Mouse (Mus musculus) stomach, embryonic 14.5 days (tissue): ENCODE data around the gene St6galnac3. TPM values are rescaled to one million over a fixed set of nuclear protein-coding genes. Genes with fewer than 3 reads are reported as not detected.
A peak's percentile ranks its signal among the peaks of the same experiment; 100 is the strongest.

ENCODE experiments used
- ATAC-seq: fragments of 200-750 bp; cut with Nextera tagmentation; 2 replicates; pipeline ENCODE4 v1.8.0; 2017; ENCODE audit warnings: low read depth, moderate TSS enrichment; ENCODE audit not compliant: insufficient number of reproducible peaks, insufficient read depth, low FRiP score
- H3K27ac ChIP-seq: fragments of 300-500 bp; sonication (generic); 2 replicates; pipeline ENCODE4 v1.5.1; 2014; ENCODE audit warnings: mild to moderate bottlenecking, low read length, moderate library complexity, mixed read lengths
- H3K27me3 ChIP-seq: fragments of 300-500 bp; sonication (generic); 2 replicates; pipeline ENCODE4 v1.6.1; 2014; ENCODE audit warnings: low read length, control low read depth, mixed read lengths; ENCODE audit not compliant: control insufficient read depth, insufficient read depth
- H3K36me3 ChIP-seq: fragments of 300-500 bp; sonication (generic); 2 replicates; pipeline ENCODE4 v1.6.1; 2014; ENCODE audit warnings: mild to moderate bottlenecking, control low read depth, low read length, moderate library complexity, mixed read lengths; ENCODE audit not compliant: control insufficient read depth, insufficient read depth
- H3K4me1 ChIP-seq: fragments of 300-500 bp; sonication (generic); 2 replicates; pipeline ENCODE4 v1.6.1; 2014; ENCODE audit warnings: low read length, control low read depth, mixed read lengths; ENCODE audit not compliant: control insufficient read depth, insufficient read depth
- H3K4me2 ChIP-seq: fragments of 300-500 bp; sonication (generic); replicated peaks from 2 replicates; pipeline ENCODE4 v1.6.1; 2014; ENCODE audit warnings: low read depth, low read length, control low read depth
- H3K4me3 ChIP-seq: fragments of 300-500 bp; sonication (generic); 2 replicates; pipeline ENCODE4 v1.5.1; 2014; ENCODE audit warnings: low read depth, low read length, control low read depth
- H3K9ac ChIP-seq: fragments of 300-500 bp; sonication (generic); replicated peaks from 2 replicates; pipeline ENCODE4 v1.6.1; 2014; ENCODE audit warnings: low read depth, mild to moderate bottlenecking, control low read depth, low read length, moderate library complexity, mixed read lengths
- H3K9me3 ChIP-seq: fragments of 300-500 bp; sonication (generic); 2 replicates; pipeline ENCODE4 v1.6.1; 2016; ENCODE audit warnings: low read depth, low read length, control low read depth; ENCODE audit not compliant: control insufficient read depth
- WGBS: fragments of 180-500 bp; shearing (Covaris S2); extraction: QIAGEN DNeasy Blood & Tissue Kit; methylation state at CpG from one replicate; pipeline ENCODE4 v1.1.7; 2014; 5-methylcytosine and 5-hydroxymethylcytosine counted together
- polyA plus RNA-seq: library from polyadenylated mRNA; unstranded; fragments of >200 nt; fragmentation: Nextera tagmentation; extraction: Ambion mirVana; gene quantifications from 2 replicates; pipeline ENCODE4 v1.2.1, GENCODE M21; 2014

Gene St6galnac3
- polyA plus RNA-seq, 1 experiment from 2014 or later: 51.6 TPM

GRCm38 (mm10) chr3:153292363-153292762 lies 432.6 kb downstream of the St6galnac3 start:
- Histone ChIP-seq H3K4me2 (no peak overlapping the region), H3K4me1 (0 out of 2 replicates have a peak, but pooled peaks cover 4% of the 10 kb centered on the region), H3K27ac (no peak overlapping the region), H3K9ac (no peak overlapping the region), H3K36me3 (no peaks in the 10 kb centered on the region), H3K9me3 (no peaks in the 10 kb centered on the region), H3K27me3 (no peaks in the 10 kb centered on the region), H3K4me3 (no peak overlapping the region)
- ATAC-seq: no peak
- WGBS: 86% methylated on average over 9 of the region's 9 CpGs

GRCm38 (mm10) chr3:153291406-153292045 lies 433.4 kb downstream of the St6galnac3 start:
- Histone ChIP-seq H3K4me3 (no peak overlapping the region), H3K4me1 (0 out of 2 replicates have a peak, but pooled peaks cover 4% of the 10 kb centered on the region), H3K27me3 (no peaks in the 10 kb centered on the region), H3K27ac (no peak overlapping the region), H3K4me2 (no peak overlapping the region), H3K9me3 (no peaks in the 10 kb centered on the region), H3K9ac (no peak overlapping the region), H3K36me3 (no peaks in the 10 kb centered on the region)
- peak; percentile 58; the same call in 1 of the 2 replicates for ATAC-seq
- 80% methylated on average over 6 of the region's 6 CpGs for WGBS

- H3K9me3 ChIP-seq: no peaks in the 10 kb centered on the region
- H3K9ac ChIP-seq: no peak overlapping the region
- H3K27ac ChIP-seq: no peak overlapping the region
- no peaks in the 10 kb centered on the region for H3K4me1 ChIP-seq
- no peaks in the 10 kb centered on the region for H3K36me3 ChIP-seq
- H3K27me3 ChIP-seq: no peaks in the 10 kb centered on the region
- no peak for ATAC-seq
- H3K4me3 ChIP-seq: no peak overlapping the region
- H3K4me2 ChIP-seq: no peak overlapping the region
- WGBS: 87% methylated on average over 4 of the region's 4 CpGs
These were observed 435.0 kb downstream of the St6galnac3 start for GRCm38 (mm10) chr3:153289971-153290370.

GRCm38 (mm10) chr3:153287564-153287963 lies 437.4 kb downstream of the St6galnac3 start:
- H3K4me2 ChIP-seq: no peak overlapping the region
- 92% methylated on average over 4 of the region's 4 CpGs for WGBS
- no peaks in the 10 kb centered on the region for H3K36me3 ChIP-seq
- no peaks in the 10 kb centered on the region; the same call in 1 of the 2 replicates for H3K4me1 ChIP-seq
- H3K27ac ChIP-seq: no peak overlapping the region
- no peaks in the 10 kb centered on the region for H3K27me3 ChIP-seq
- ATAC-seq: no peak
- H3K9me3 ChIP-seq: no peaks in the 10 kb centered on the region
- no peak overlapping the region for H3K9ac ChIP-seq
- H3K4me3 ChIP-seq: no peak overlapping the region

- Histone ChIP-seq H3K9me3 (no peaks in the 10 kb centered on the region), H3K27me3 (no peaks in the 10 kb centered on the region), H3K36me3 (no peaks in the 10 kb centered on the region), H3K27ac (no peak overlapping the region), H3K4me2 (no peak overlapping the region), H3K4me1 (peaks cover 4% of the 10 kb centered on the region; the same call in 1 of the 2 replicates), H3K4me3 (no peak overlapping the region), H3K9ac (no peak overlapping the region)
- WGBS: 89% methylated on average over 6 of the region's 6 CpGs
- ATAC-seq: no peak
These were observed 437.9 kb downstream of the St6galnac3 start for GRCm38 (mm10) chr3:153287081-153287480.

GRCm38 (mm10) chr3:153282123-153282765 lies 442.7 kb downstream of the St6galnac3 start:
- Histone ChIP-seq H3K4me3 (no peak overlapping the region), H3K4me2 (0 out of 2 replicates have a peak overlapping the region, but pooled peaks have one; percentile 6), H3K27me3 (no peaks in the 10 kb centered on the region), H3K36me3 (no peaks in the 10 kb centered on the region), H3K9ac (no peak overlapping the region), H3K27ac (no peak overlapping the region), H3K9me3 (no peaks in the 10 kb centered on the region), H3K4me1 (peaks cover 6% of the 10 kb centered on the region; the same call in 1 of the 2 replicates)
- peak; percentile 42; the same call in 1 of the 2 replicates for ATAC-seq
- WGBS: 28% methylated on average over 16 of the region's 16 CpGs

- 71% methylated on average over 5 of the region's 5 CpGs for WGBS
These were observed 446.7 kb downstream of the St6galnac3 start for GRCm38 (mm10) chr3:153278249-153278648.

GRCm38 (mm10) chr3:153277389-153277999 lies 447.5 kb downstream of the St6galnac3 start:
- Histone ChIP-seq H3K36me3 (no peaks in the 10 kb centered on the region), H3K4me2 (no peak overlapping the region)

More at GRCm38 (mm10) chr3:153278249-153278648, 446.7 kb downstream of the St6galnac3 start:
- Histone ChIP-seq H3K36me3 (no peaks in the 10 kb centered on the region), H3K9ac (no peak overlapping the region), H3K9me3 (peaks cover 6% of the 10 kb centered on the region; the same call in 1 of the 2 replicates), H3K27me3 (no peaks in the 10 kb centered on the region), H3K4me2 (no peak overlapping the region), H3K4me3 (no peak overlapping the region), H3K27ac (no peak overlapping the region), H3K4me1 (peaks cover 6% of the 10 kb centered on the region; the same call in 1 of the 2 replicates)
- no peak for ATAC-seq

More at GRCm38 (mm10) chr3:153277389-153277999, 447.5 kb downstream of the St6galnac3 start:
- Histone ChIP-seq H3K9me3 (peaks cover 6% of the 10 kb centered on the region; the same call in 1 of the 2 replicates), H3K9ac (no peak overlapping the region), H3K27ac (no peak overlapping the region), H3K4me3 (no peak overlapping the region), H3K4me1 (0 out of 2 replicates have a peak, but pooled peaks cover 6% of the 10 kb centered on the region), H3K27me3 (no peaks in the 10 kb centered on the region)
- WGBS: 47% methylated on average over 16 of the region's 16 CpGs
- no peak for ATAC-seq
